Mouse (Mus musculus): ENCODE data around the gene Btbd9.

The Btbd9 gene

GRCm38 (mm10) chr17:30445805-30446441, 130.4 kb downstream of the Btbd9 start:
- DNase-seq = no peak

- DNase-seq = no peak
These were observed 136.6 kb downstream of the Btbd9 start for GRCm38 (mm10) chr17:30439702-30440101.

- no peak for DNase-seq
These were observed 137.5 kb downstream of the Btbd9 start for GRCm38 (mm10) chr17:30438786-30439185.

- no peak for DNase-seq
These were observed 140.2 kb downstream of the Btbd9 start for GRCm38 (mm10) chr17:30436021-30436461.

GRCm38 (mm10) chr17:30435478-30435877, 140.8 kb downstream of the Btbd9 start:
- no peak for DNase-seq

GRCm38 (mm10) chr17:30432094-30432493, 144.2 kb downstream of the Btbd9 start:
- no peak for DNase-seq

GRCm38 (mm10) chr17:30430961-30431640, 145.2 kb downstream of the Btbd9 start:
- DNase-seq = no peak

GRCm38 (mm10) chr17:30428661-30429060, 147.6 kb downstream of the Btbd9 start:
- no peak for DNase-seq

GRCm38 (mm10) chr17:30423256-30423852, 152.9 kb downstream of the Btbd9 start:
- no peak for DNase-seq

GRCm38 (mm10) chr17:30422278-30422677, 154.0 kb downstream of the Btbd9 start:
- no peak for DNase-seq

- DNase-seq = no peak
These were observed 155.0 kb downstream of the Btbd9 start for GRCm38 (mm10) chr17:30421256-30421655.

GRCm38 (mm10) chr17:30419494-30419893, 156.8 kb downstream of the Btbd9 start:
- DNase-seq = peak; percentile 13

- DNase-seq = no peak
These were observed 157.8 kb downstream of the Btbd9 start for GRCm38 (mm10) chr17:30418510-30418909.

- no peak for DNase-seq
These were observed 159.2 kb downstream of the Btbd9 start for GRCm38 (mm10) chr17:30417106-30417505.

- DNase-seq = no peak
These were observed 160.6 kb downstream of the Btbd9 start for GRCm38 (mm10) chr17:30415693-30416092.

- DNase-seq = no peak
These were observed 163.3 kb downstream of the Btbd9 start for GRCm38 (mm10) chr17:30412991-30413390.

- DNase-seq = no peak
These were observed 170.3 kb downstream of the Btbd9 start for GRCm38 (mm10) chr17:30406002-30406401.

GRCm38 (mm10) chr17:30402871-30403270, 173.4 kb downstream of the Btbd9 start:
- DNase-seq = no peak

GRCm38 (mm10) chr17:30395261-30395660, 181.0 kb downstream of the Btbd9 start:
- no peak for DNase-seq

GRCm38 (mm10) chr17:30392031-30392430, 184.3 kb downstream of the Btbd9 start:
- no peak for DNase-seq

GRCm38 (mm10) chr17:30391220-30391619, 185.1 kb downstream of the Btbd9 start:
- DNase-seq = no peak

- DNase-seq = peak; percentile 9
These were observed 186.6 kb downstream of the Btbd9 start for GRCm38 (mm10) chr17:30389686-30390085.

- DNase-seq = no peak
These were observed 187.5 kb downstream of the Btbd9 start for GRCm38 (mm10) chr17:30388817-30389216.

GRCm38 (mm10) chr17:30388391-30388790, 187.9 kb downstream of the Btbd9 start:
- DNase-seq = no peak

Data from thymus, postnatal 25 days (tissue).